Mouse (Mus musculus) natural killer cell, adult 2 months (primary cell): Measurements from ENCODE around the gene Ripply3.

ENCODE experiments used
- DNase-seq, 2 experiments: peaks; one replicate each; pipeline ENCODE4 v3.0.0; 2022; ENCODE audit warnings: low spot score in 2 of 2

Ripply3 gene

GRCm38 (mm10) chr16:94358091-94358490, 29.9 kb downstream of the Ripply3 start:
- DNase-seq: no peak

- DNase-seq: no peak
Measured at GRCm38 (mm10) chr16:94360578-94361350, 32.5 kb downstream of the Ripply3 start.

GRCm38 (mm10) chr16:94362174-94362873, 34.1 kb downstream of the Ripply3 start:
- DNase-seq: no peak

GRCm38 (mm10) chr16:94363814-94364213, 35.6 kb downstream of the Ripply3 start:
- no peak for DNase-seq

GRCm38 (mm10) chr16:94365435-94365834, 37.2 kb downstream of the Ripply3 start:
- DNase-seq: no peak

GRCm38 (mm10) chr16:94369596-94370172, 41.5 kb downstream of the Ripply3 start:
- DNase-seq: no peak

GRCm38 (mm10) chr16:94370173-94370914, 42.1 kb downstream of the Ripply3 start, which contains the start of gene Ttc3:
Ttc3 (plus strand) TSS chr16:94370618.
- peak; percentile 80 to 87 for DNase-seq

GRCm38 (mm10) chr16:94370915-94371300, 42.7 kb downstream of the Ripply3 start:
- peak; percentile 64 to 74 for DNase-seq

- DNase-seq: peak in 1 of 2 experiments; percentile 38
Measured at GRCm38 (mm10) chr16:94371301-94371931, 43.2 kb downstream of the Ripply3 start, which contains the start of gene Pigp. Pigp (minus strand) TSS chr16:94371842.

- no peak for DNase-seq
Measured at GRCm38 (mm10) chr16:94379386-94379785, 51.2 kb downstream of the Ripply3 start.

- no peak for DNase-seq
Measured at GRCm38 (mm10) chr16:94383277-94383676, 55.1 kb downstream of the Ripply3 start.
